Mouse (Mus musculus): Measurements from ENCODE around the gene Tinagl1. TPM values are rescaled to one million over a fixed set of nuclear protein-coding genes. Genes with fewer than 3 reads are reported as not detected.

The Tinagl1 gene
- total and polyA plus RNA-seq, 3 experiments, result 6.1 to 21.9 TPM; not detected in 1

- H3K27me3 ChIP-seq (ENCODE audit: control insufficient read depth in 1 of 2, insufficient read depth in 2 of 2, low read length in 2 of 2), result peaks cover 0 to 4% of the 10 kb centered on the region in 2 experiments; a peak in 3 of 4 replicates
- no peaks in the 10 kb centered on the region for H3K79me2 ChIP-seq (ENCODE audit: control insufficient read depth, insufficient read depth, low read length, poor library complexity)
- TF ChIP-seq E2F4 (IDR thresholded peaks at IDR 0.05; ENCODE audit: borderline replicate concordance, low read depth, low read length) (no peak), RAD21 (IDR thresholded peaks at IDR 0.05; ENCODE audit: low read depth, low read length) (no peak), ETS1 (IDR thresholded peaks at IDR 0.05; ENCODE audit: low read depth, low read length) (no peak), KAT2A (conservative IDR thresholded peaks at IDR 0.05; ENCODE audit: low read depth, low read length) (no peak), NRF1 (IDR thresholded peaks at IDR 0.05; ENCODE audit: insufficient read depth, low read depth, low read length, poor library complexity, severe bottlenecking) (no peak), ELF1 (IDR thresholded peaks at IDR 0.05; ENCODE audit: low read depth, low read length) (no peak), SMC3 (IDR thresholded peaks at IDR 0.05; ENCODE audit: low read depth, low read length) (no peak), EP300 (IDR thresholded peaks at IDR 0.05; ENCODE audit: low read depth in 1 of 2, low read length in 2 of 2) (no peak), MXI1 (IDR thresholded peaks at IDR 0.05; ENCODE audit: low read depth, low read length) (no peak), USF1 (IDR thresholded peaks at IDR 0.05; ENCODE audit: low read depth, low read length) (no peak), ZC3H11A (IDR thresholded peaks at IDR 0.05; ENCODE audit: low read depth, low read length) (no peak), UBTF (IDR thresholded peaks at IDR 0.05; ENCODE audit: borderline replicate concordance, insufficient read depth, low read depth, low read length) (no peak), TBP (IDR thresholded peaks at IDR 0.05; ENCODE audit: low read depth, low read length) (no peak), GABPA (IDR thresholded peaks at IDR 0.05; ENCODE audit: low read depth, low read length) (no peak), TCF12 (IDR thresholded peaks at IDR 0.05; ENCODE audit: low read depth, low read length) (no peak), CHD2 (IDR thresholded peaks at IDR 0.05; ENCODE audit: low read length) (no peak), SIN3A (IDR thresholded peaks at IDR 0.05; ENCODE audit: low read length) (no peak), NELFE (IDR thresholded peaks at IDR 0.05; ENCODE audit: low read depth, low read length) (no peak), MYB (IDR thresholded peaks at IDR 0.05; ENCODE audit: low read depth, low read length) (no peak), MAZ (IDR thresholded peaks at IDR 0.05; ENCODE audit: low read depth, low read length) (no peak)
- no peaks in the 10 kb centered on the region for H3K9me3 ChIP-seq (replicated peaks; ENCODE audit: insufficient read depth, low read length)
- H3K4me1 ChIP-seq (ENCODE audit: control insufficient read depth in 1 of 2, insufficient read depth in 2 of 2, low read length in 2 of 2), result no peaks in the 10 kb centered on the region
- DNase-seq (ENCODE audit: low read depth, low spot score), result no peak
- H3K36me3 ChIP-seq (ENCODE audit: control insufficient read depth in 1 of 2, insufficient read depth in 2 of 2, low read length in 2 of 2), result no peaks in the 10 kb centered on the region
- no peak overlapping the region for H3K4me3 ChIP-seq (ENCODE audit: control insufficient read depth in 1 of 2, insufficient read depth in 1 of 2, low read depth in 2 of 2, low read length in 2 of 2)
- H3K9ac ChIP-seq (ENCODE audit: control insufficient read depth, low read depth, low read length, poor library complexity, severe bottlenecking), result no peak overlapping the region
- H3K27ac ChIP-seq (ENCODE audit: control insufficient read depth, low read depth, low read length), result no peak overlapping the region
Observed at GRCm38 (mm10) chr4:130161349-130161748, 13.6 kb downstream of the Tinagl1 start.

DNA sequence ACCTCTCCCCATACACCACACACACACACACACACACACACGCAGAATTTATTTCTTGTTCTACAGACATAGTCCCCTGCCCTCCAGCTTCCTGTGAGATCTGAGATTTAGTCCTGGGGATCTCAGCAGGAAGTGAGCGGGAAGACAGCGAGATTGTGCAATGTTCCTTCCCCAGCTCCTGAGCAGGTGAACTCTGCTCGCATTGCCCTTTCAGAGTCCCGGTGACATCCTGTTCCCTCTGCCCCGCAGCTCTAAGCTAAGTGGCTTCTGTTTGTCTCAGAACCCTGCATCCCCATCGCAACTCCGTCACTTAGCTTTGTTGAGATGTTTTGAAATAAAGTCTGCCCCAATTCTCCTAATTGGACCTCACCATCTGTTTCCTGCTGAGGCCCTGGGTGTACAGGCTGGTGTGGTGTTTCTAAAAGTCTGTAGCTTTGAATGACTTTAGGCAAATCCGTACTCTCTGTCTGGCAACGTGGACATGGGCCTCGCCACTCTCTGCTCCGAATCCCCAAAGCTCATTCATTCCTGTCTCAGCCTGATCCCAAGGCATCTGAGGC is 18.0 kb downstream of the Tinagl1 start:
- Histone ChIP-seq H3K4me1 (ENCODE audit: control insufficient read depth in 1 of 2, insufficient read depth in 2 of 2, low read length in 2 of 2) (no peaks in the 10 kb centered on the region), H3K36me3 (ENCODE audit: control insufficient read depth in 1 of 2, insufficient read depth in 2 of 2, low read length in 2 of 2) (no peaks in the 10 kb centered on the region), H3K9ac (ENCODE audit: control insufficient read depth, low read depth, low read length, poor library complexity, severe bottlenecking) (no peak overlapping the region), H3K27ac (ENCODE audit: control insufficient read depth, low read depth, low read length) (no peak overlapping the region), H3K4me3 (ENCODE audit: control insufficient read depth in 1 of 2, insufficient read depth in 1 of 2, low read depth in 2 of 2, low read length in 2 of 2) (no peak overlapping the region), H3K9me3 (replicated peaks; ENCODE audit: insufficient read depth, low read length) (no peaks in the 10 kb centered on the region), H3K79me2 (ENCODE audit: control insufficient read depth, insufficient read depth, low read length, poor library complexity) (no peaks in the 10 kb centered on the region), H3K27me3 (ENCODE audit: control insufficient read depth in 1 of 2, insufficient read depth in 2 of 2, low read length in 2 of 2) (peaks cover 13 to 18% of the 10 kb centered on the region in 2 experiments)
- DNase-seq (ENCODE audit: low read depth, low spot score), result no peak
- TF ChIP-seq ETS1 (IDR thresholded peaks at IDR 0.05; ENCODE audit: low read depth, low read length), result no peak

All from MEL (cell line).